In the genomic region with DNA sequence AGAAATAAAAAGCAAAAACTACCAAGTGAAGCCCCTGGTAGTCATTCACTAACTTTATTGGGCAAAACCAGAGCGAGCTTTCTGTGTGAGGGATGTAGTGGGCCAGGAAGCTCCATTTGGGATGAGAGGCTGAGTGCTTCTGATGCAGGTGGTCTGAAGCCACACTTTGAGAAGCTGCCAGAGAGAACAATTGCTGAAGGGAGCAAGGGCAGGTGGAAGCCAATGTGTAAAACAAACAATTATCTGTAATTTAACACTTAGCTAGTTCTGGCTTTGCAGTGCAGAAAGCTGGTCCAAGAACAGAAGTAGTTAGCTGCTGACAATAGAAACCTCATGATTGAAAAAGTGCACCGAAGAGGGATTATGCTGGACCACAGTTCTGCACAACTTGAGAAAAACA, we compare ENCODE assay signal across 18 mouse cellular contexts.
DNase-seq lines count a peak whose midpoint lies in the region; ATAC-seq and TF ChIP-seq lines count a peak whose summit lies in the region.
"Had no signal": no experiment of that assay in that cellular context is flagged by ENCODE, and none has a peak within 500 bp of the region (broad histone marks: within the 10 kb centered on the region; RNA-seq: fewer than 3 reads in every experiment).

No protein-coding gene starts in this region.

- WGBS in forebrain, embryonic 13.5 days: 59% methylated on average over 2 of the region's 2 CpGs
- 71% methylated on average over 2 of the region's 2 CpGs for WGBS in forebrain, embryonic 12.5 days
- WGBS in midbrain, embryonic 11.5 days: 76% methylated on average over 2 of the region's 2 CpGs
- WGBS in midbrain, embryonic 14.5 days: 78% methylated on average over 2 of the region's 2 CpGs
- 21% methylated on average over 2 of the region's 2 CpGs for WGBS in forebrain, postnatal 0 days

- H3K4me2 ChIP-seq in forebrain, embryonic 13.5 days: no peak overlapping the region
- H3K4me2 ChIP-seq in forebrain, embryonic 12.5 days: no peak overlapping the region
- no peak overlapping the region for H3K4me2 ChIP-seq in midbrain, embryonic 11.5 days
- no peak overlapping the region for H3K4me2 ChIP-seq in midbrain, embryonic 14.5 days (ENCODE audit: low read length)
- H3K4me2 ChIP-seq in forebrain, postnatal 0 days (ENCODE audit: low read depth): no peak overlapping the region
- H3K4me2 ChIP-seq: heart, embryonic 13.5 days; hindbrain, embryonic 12.5 days had no signal

- H3K9me3 ChIP-seq in forebrain, embryonic 13.5 days (replicated peaks): no peaks in the 10 kb centered on the region
- no peaks in the 10 kb centered on the region for H3K9me3 ChIP-seq in forebrain, embryonic 12.5 days
- H3K9me3 ChIP-seq in midbrain, embryonic 11.5 days (ENCODE audit: control insufficient read depth, low read length): no peaks in the 10 kb centered on the region
- no peaks in the 10 kb centered on the region for H3K9me3 ChIP-seq in midbrain, embryonic 14.5 days (ENCODE audit: control insufficient read depth, low read length)
- H3K9me3 ChIP-seq in forebrain, postnatal 0 days (ENCODE audit: low read length): no peaks in the 10 kb centered on the region
- H3K9me3 ChIP-seq: heart, embryonic 13.5 days; hindbrain, embryonic 12.5 days had no signal

- no peaks in the 10 kb centered on the region for H3K36me3 ChIP-seq in forebrain, embryonic 13.5 days (ENCODE audit: poor library complexity, severe bottlenecking)
- H3K36me3 ChIP-seq in forebrain, embryonic 12.5 days (replicated peaks): no peaks in the 10 kb centered on the region
- no peaks in the 10 kb centered on the region for H3K36me3 ChIP-seq in midbrain, embryonic 11.5 days (ENCODE audit: control insufficient read depth, insufficient read depth, low read length)
- no peaks in the 10 kb centered on the region for H3K36me3 ChIP-seq in midbrain, embryonic 14.5 days (ENCODE audit: control insufficient read depth, insufficient read depth, low read length)
- no peaks in the 10 kb centered on the region for H3K36me3 ChIP-seq in forebrain, postnatal 0 days (ENCODE audit: insufficient read depth)
- H3K36me3 ChIP-seq: heart, embryonic 13.5 days; hindbrain, embryonic 12.5 days had no signal

- no peak overlapping the region for H3K9ac ChIP-seq in forebrain, embryonic 13.5 days
- H3K9ac ChIP-seq in forebrain, embryonic 12.5 days: no peak overlapping the region
- no peak overlapping the region for H3K9ac ChIP-seq in midbrain, embryonic 11.5 days (ENCODE audit: low read length)
- H3K9ac ChIP-seq in midbrain, embryonic 14.5 days (replicated peaks; ENCODE audit: low read length): no peak overlapping the region
- H3K9ac ChIP-seq in forebrain, postnatal 0 days: no peak overlapping the region
- H3K9ac ChIP-seq: heart, embryonic 13.5 days; hindbrain, embryonic 12.5 days had no signal

- peaks cover 4% of the 10 kb centered on the region; the same call in 1 of the 2 replicates for H3K4me1 ChIP-seq in forebrain, embryonic 13.5 days
- H3K4me1 ChIP-seq in forebrain, embryonic 12.5 days: no peaks in the 10 kb centered on the region
- no peaks in the 10 kb centered on the region for H3K4me1 ChIP-seq in midbrain, embryonic 11.5 days (ENCODE audit: control insufficient read depth, insufficient read depth, low read length)
- no peaks in the 10 kb centered on the region for H3K4me1 ChIP-seq in midbrain, embryonic 14.5 days (ENCODE audit: control insufficient read depth, insufficient read depth, low read length)
- no peaks in the 10 kb centered on the region for H3K4me1 ChIP-seq in forebrain, postnatal 0 days (ENCODE audit: insufficient read depth)
- H3K4me1 ChIP-seq: heart, embryonic 13.5 days; hindbrain, embryonic 12.5 days had no signal

- TF ChIP-seq CTCF in layer of hippocampus, adult 2 months (conservative IDR thresholded peaks at IDR 0.05): no peak
- TF ChIP-seq CTCF in forebrain, postnatal 0 days (IDR thresholded peaks at IDR 0.05; ENCODE audit: low read depth): no peak

- H3K27ac ChIP-seq in forebrain, embryonic 13.5 days: no peak overlapping the region
- H3K27ac ChIP-seq in forebrain, embryonic 12.5 days: no peak overlapping the region
- no peak overlapping the region for H3K27ac ChIP-seq in layer of hippocampus, adult 2 months
- no peak overlapping the region for H3K27ac ChIP-seq in midbrain, embryonic 11.5 days (ENCODE audit: low read depth, low read length)
- no peak overlapping the region for H3K27ac ChIP-seq in midbrain, embryonic 14.5 days (replicated peaks; ENCODE audit: low read depth, low read length)
- no peak overlapping the region for H3K27ac ChIP-seq in forebrain, postnatal 0 days (ENCODE audit: low read depth, low read length)
- H3K27ac ChIP-seq: heart, embryonic 13.5 days; hindbrain, embryonic 12.5 days had no signal

- no peaks in the 10 kb centered on the region for H3K27me3 ChIP-seq in forebrain, embryonic 13.5 days
- H3K27me3 ChIP-seq in forebrain, embryonic 12.5 days: no peaks in the 10 kb centered on the region
- H3K27me3 ChIP-seq in midbrain, embryonic 11.5 days (ENCODE audit: control insufficient read depth, insufficient read depth, low read length): no peaks in the 10 kb centered on the region
- no peaks in the 10 kb centered on the region for H3K27me3 ChIP-seq in midbrain, embryonic 14.5 days (ENCODE audit: control insufficient read depth, insufficient read depth, low read length)
- no peaks in the 10 kb centered on the region for H3K27me3 ChIP-seq in forebrain, postnatal 0 days (ENCODE audit: insufficient read depth, low read length)
- H3K27me3 ChIP-seq: heart, embryonic 13.5 days; hindbrain, embryonic 12.5 days had no signal

- peak; percentile 10 to 14 for DNase-seq in layer of hippocampus, adult 2 months (ENCODE audit: low spot score in 2 of 2)
- no peak for DNase-seq in layer of hippocampus, adult 8-10 months (ENCODE audit: low spot score in 2 of 2)
- peak; percentile 10 for DNase-seq in midbrain, embryonic 11.5 days (ENCODE audit: low spot score, missing footprints)
- no peak for DNase-seq in midbrain, embryonic 14.5 days
- DNase-seq in forebrain, postnatal 0 days: peak; percentile 35
- DNase-seq in urinary bladder, postnatal 36 days (ENCODE audit: low spot score in 2 of 2): no peak
- DNase-seq: adrenal gland, adult 2 months; adrenal gland, postnatal 25 days; cerebellum, adult 8-10 months; cerebellum, postnatal 36 days; gastrocnemius, postnatal 36 days; heart, adult 11 months; heart, postnatal 36 days had no signal

- H3K4me3 ChIP-seq in forebrain, embryonic 13.5 days: no peak overlapping the region
- no peak overlapping the region for H3K4me3 ChIP-seq in forebrain, embryonic 12.5 days (replicated peaks)
- H3K4me3 ChIP-seq in layer of hippocampus, adult 2 months: no peak overlapping the region
- H3K4me3 ChIP-seq in midbrain, embryonic 11.5 days (ENCODE audit: low read depth, low read length): no peak overlapping the region
- H3K4me3 ChIP-seq in midbrain, embryonic 14.5 days (replicated peaks; ENCODE audit: low read depth, low read length): no peak overlapping the region
- no peak overlapping the region for H3K4me3 ChIP-seq in forebrain, postnatal 0 days (ENCODE audit: low read depth, low read length)
- H3K4me3 ChIP-seq: heart, embryonic 13.5 days; hindbrain, embryonic 12.5 days had no signal

- ATAC-seq in forebrain, embryonic 13.5 days: peak; percentile 57
- ATAC-seq in forebrain, embryonic 12.5 days (ENCODE audit: low FRiP score): no peak
- no peak for ATAC-seq in midbrain, embryonic 11.5 days (ENCODE audit: low FRiP score)
- no peak for ATAC-seq in midbrain, embryonic 14.5 days (ENCODE audit: low FRiP score, low TSS enrichment)
- ATAC-seq in forebrain, postnatal 0 days: peak; percentile 45; the same call in 1 of the 2 replicates
- ATAC-seq: hindbrain, embryonic 16.5 days had no signal

Comparison
In these comparisons a context has a peak if more than half of its experiments do, and no peak if none do; other contexts are left out.
1. ATAC-seq: peak in forebrain, embryonic 13.5 days (single experiment) and forebrain, postnatal 0 days (single experiment); none in forebrain, embryonic 12.5 days (single experiment), midbrain, embryonic 11.5 days (single experiment) and midbrain, embryonic 14.5 days (single experiment).
2. DNase-seq: peak in layer of hippocampus, adult 2 months (2 of 2), midbrain, embryonic 11.5 days (single experiment) and forebrain, postnatal 0 days (single experiment); none in layer of hippocampus, adult 8-10 months (0 of 2), midbrain, embryonic 14.5 days (single experiment) and urinary bladder, postnatal 36 days (0 of 2).